Mouse (Mus musculus) MEL (cell line): ENCODE results near the gene Eif3a.
A peak's percentile ranks its signal among the peaks of the same experiment; 100 is the strongest.

ENCODE experiments used
- CHD2 ChIP-seq: IDR thresholded peaks from 2 replicates; pipeline ENCODE4 v1.6.1; 2011; ENCODE audit warnings: low read length, improper control_type of control experiment
- CTCF ChIP-seq, 3 experiments: IDR thresholded peaks in 2 of 3; conservative IDR thresholded peaks in 1 of 3; 2 replicates each; pipeline ENCODE4 v1.5.1; 2011 to 2012; ENCODE audit warnings: low read length in 3 of 3, low read depth in 2 of 3, mild to moderate bottlenecking in 2 of 3, improper control_type of control experiment in 1 of 3, inconsistent platforms in 1 of 3, mixed read lengths in 1 of 3, moderate library complexity in 1 of 3; ENCODE audit not compliant: control insufficient read depth in 1 of 3, insufficient read depth in 1 of 3, poor library complexity in 1 of 3, severe bottlenecking in 1 of 3
- ELF1 ChIP-seq: IDR thresholded peaks from 2 replicates; pipeline ENCODE4 v1.6.1; 2014; ENCODE audit warnings: low read depth, mild to moderate bottlenecking, inconsistent platforms, low read length, improper control_type of control experiment, moderate library complexity
- EP300 ChIP-seq, 2 experiments: IDR thresholded peaks; 2 replicates each; pipeline ENCODE4 v1.6.1; 2011; ENCODE audit warnings: improper control_type of control experiment in 2 of 2, low read length in 2 of 2, low read depth in 1 of 2, mild to moderate bottlenecking in 1 of 2
- GABPA ChIP-seq: IDR thresholded peaks from 2 replicates; pipeline ENCODE4 v1.6.1; 2012; ENCODE audit warnings: low read depth, mild to moderate bottlenecking, inconsistent platforms, low read length, improper control_type of control experiment, moderate library complexity
- GATA1 ChIP-seq: IDR thresholded peaks from 2 replicates; pipeline ENCODE4 v1.6.1; 2011; ENCODE audit warnings: low read depth, low read length, improper control_type of control experiment
- HCFC1 ChIP-seq: IDR thresholded peaks from 2 replicates; pipeline ENCODE4 v1.6.1; 2012; ENCODE audit warnings: low read depth, mild to moderate bottlenecking, inconsistent platforms, low read length, improper control_type of control experiment, moderate library complexity
- MAZ ChIP-seq: IDR thresholded peaks from 2 replicates; pipeline ENCODE4 v1.6.1; 2012; ENCODE audit warnings: low read depth, mild to moderate bottlenecking, inconsistent platforms, low read length, improper control_type of control experiment
- NELFE ChIP-seq: IDR thresholded peaks from 2 replicates; pipeline ENCODE4 v1.6.1; 2011; ENCODE audit warnings: low read depth, low read length, improper control_type of control experiment
- POLR2A ChIP-seq, 2 experiments: IDR thresholded peaks; 2 replicates each; pipeline ENCODE4 v1.6.1; 2011 to 2012; ENCODE audit warnings: low read length in 2 of 2, mild to moderate bottlenecking in 2 of 2, control low read depth in 1 of 2, improper control_type of control experiment in 1 of 2, low read depth in 1 of 2, moderate library complexity in 1 of 2; ENCODE audit not compliant: control insufficient read depth in 1 of 2, insufficient read depth in 1 of 2, poor library complexity in 1 of 2
- TAL1 ChIP-seq: IDR thresholded peaks from 2 replicates; pipeline ENCODE4 v1.6.1; 2012; ENCODE audit warnings: mild to moderate bottlenecking, inconsistent platforms, low read length, moderate library complexity, mixed read lengths
- UBTF ChIP-seq: IDR thresholded peaks from 2 replicates; pipeline ENCODE4 v1.6.1; 2012; ENCODE audit warnings: low read depth, mild to moderate bottlenecking, inconsistent platforms, low read length, improper control_type of control experiment, moderate library complexity, borderline replicate concordance; ENCODE audit not compliant: insufficient read depth
- ZC3H11A ChIP-seq: IDR thresholded peaks from 2 replicates; pipeline ENCODE4 v1.6.1; 2012; ENCODE audit warnings: low read depth, mild to moderate bottlenecking, inconsistent platforms, low read length, improper control_type of control experiment

DNA sequence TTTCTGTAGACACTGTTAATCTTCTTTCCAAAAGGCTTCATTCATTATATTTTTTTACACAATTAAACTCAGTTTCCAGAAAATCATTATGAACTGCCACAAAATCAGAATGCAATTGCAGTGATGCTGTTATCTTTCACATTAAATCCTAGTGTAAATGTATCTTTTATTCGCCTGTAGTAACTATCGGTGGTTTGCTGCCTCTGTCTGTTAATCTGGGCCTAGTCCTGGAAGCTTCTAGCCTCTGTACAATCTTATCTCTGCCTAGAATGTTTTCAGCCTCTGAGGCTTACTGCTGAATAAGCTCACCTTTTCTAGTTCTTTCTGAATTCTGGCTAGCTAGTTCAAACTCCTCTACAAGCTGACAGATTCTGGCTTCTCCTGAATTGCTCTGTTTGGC lies 19.5 kb upstream of the Eif3a start:
- TF ChIP-seq TAL1 (peak; percentile 46), GABPA (no peak), HCFC1 (no peak), ELF1 (no peak), UBTF (no peak), MAZ (no peak), ZC3H11A (no peak), EP300 (IDR thresholded peaks at IDR 0.05; ENCODE audit: low read depth in 1 of 2, low read length in 2 of 2) (peak; percentile 51 to 70), POLR2A (IDR thresholded peaks at IDR 0.05; ENCODE audit: control insufficient read depth in 1 of 2, insufficient read depth in 1 of 2, low read depth in 1 of 2, low read length in 2 of 2, poor library complexity in 1 of 2) (no peak), CTCF (IDR thresholded peaks at IDR 0.05 in 2 of 3, conservative IDR thresholded peaks at IDR 0.05 in 1 of 3; ENCODE audit: control insufficient read depth in 1 of 3, insufficient read depth in 1 of 3, low read depth in 2 of 3, low read length in 3 of 3, poor library complexity in 1 of 3, severe bottlenecking in 1 of 3) (no peak), CHD2 (no peak), GATA1 (peak; percentile 87), NELFE (no peak)
